Mouse (Mus musculus): Measurements from ENCODE around the gene Tnnc2. TPM values are rescaled to one million over a fixed set of nuclear protein-coding genes. Genes with fewer than 3 reads are reported as not detected.
"Not testable (repeated sequence)": the region's sequence is repeated elsewhere in the genome, so short reads cannot be mapped to it uniquely, and the experiment has no call there.

Tnnc2 gene
- polyA plus RNA-seq, 1 experiment: 0.38 TPM

GRCm38 (mm10) chr2:164803201-164803920, 23.6 kb upstream of the Tnnc2 start:
- Histone ChIP-seq H3K4me1 (replicated peaks; ENCODE audit: control insufficient read depth, insufficient read depth, low read length) (peaks cover 14% of the 10 kb centered on the region), H3K27ac (ENCODE audit: control insufficient read depth, insufficient read depth, low read length) (no peak overlapping the region), H3K27me3 (ENCODE audit: control insufficient read depth, insufficient read depth, low read length) (no peaks in the 10 kb centered on the region), H3K36me3 (ENCODE audit: control insufficient read depth, insufficient read depth, low read length) (no peaks in the 10 kb centered on the region; the same call in 1 of the 2 replicates), H3K4me3 (ENCODE audit: control insufficient read depth, insufficient read depth, low read length) (no peak overlapping the region)
- TF ChIP-seq CTCF (IDR thresholded peaks at IDR 0.05; ENCODE audit: borderline replicate concordance, control insufficient read depth, extremely low read depth, insufficient read depth, low read length, poor library complexity) (no peak), POLR2A (IDR thresholded peaks at IDR 0.05; ENCODE audit: control insufficient read depth, extremely low read depth, insufficient read depth, low read length, poor library complexity) (no peak)
- no peak for DNase-seq
- WGBS: 91% methylated on average over 16 of the region's 16 CpGs

GRCm38 (mm10) chr2:164800252-164801004, 20.7 kb upstream of the Tnnc2 start:
- 96% methylated on average over 13 of the region's 13 CpGs for WGBS
- Histone ChIP-seq H3K4me3 (ENCODE audit: control insufficient read depth, insufficient read depth, low read length) (no peak overlapping the region), H3K36me3 (ENCODE audit: control insufficient read depth, insufficient read depth, low read length) (peaks cover 12% of the 10 kb centered on the region), H3K27ac (ENCODE audit: control insufficient read depth, insufficient read depth, low read length) (no peak overlapping the region), H3K4me1 (replicated peaks; ENCODE audit: control insufficient read depth, insufficient read depth, low read length) (peaks cover 9% of the 10 kb centered on the region), H3K27me3 (ENCODE audit: control insufficient read depth, insufficient read depth, low read length) (no peaks in the 10 kb centered on the region)
- DNase-seq: no peak
- no peak for TF ChIP-seq CTCF (IDR thresholded peaks at IDR 0.05; ENCODE audit: borderline replicate concordance, control insufficient read depth, extremely low read depth, insufficient read depth, low read length, poor library complexity)
- no peak for TF ChIP-seq POLR2A (IDR thresholded peaks at IDR 0.05; ENCODE audit: control insufficient read depth, extremely low read depth, insufficient read depth, low read length, poor library complexity)

GRCm38 (mm10) chr2:164798554-164798953, 18.8 kb upstream of the Tnnc2 start:
- peaks cover 22% of the 10 kb centered on the region for H3K36me3 ChIP-seq (ENCODE audit: control insufficient read depth, insufficient read depth, low read length)
- H3K4me3 ChIP-seq (ENCODE audit: control insufficient read depth, insufficient read depth, low read length); DNase-seq; H3K4me1 ChIP-seq (replicated peaks; ENCODE audit: control insufficient read depth, insufficient read depth, low read length); H3K27me3 ChIP-seq (ENCODE audit: control insufficient read depth, insufficient read depth, low read length); H3K27ac ChIP-seq (ENCODE audit: control insufficient read depth, insufficient read depth, low read length): not testable (repeated sequence)
- WGBS: 87% methylated on average over 6 of the region's 6 CpGs

GRCm38 (mm10) chr2:164795868-164796267, 16.1 kb upstream of the Tnnc2 start:
- TF ChIP-seq POLR2A (IDR thresholded peaks at IDR 0.05; ENCODE audit: control insufficient read depth, extremely low read depth, insufficient read depth, low read length, poor library complexity): no peak
- no peak for TF ChIP-seq CTCF (IDR thresholded peaks at IDR 0.05; ENCODE audit: borderline replicate concordance, control insufficient read depth, extremely low read depth, insufficient read depth, low read length, poor library complexity)
- H3K4me3 ChIP-seq (ENCODE audit: control insufficient read depth, insufficient read depth, low read length): no peak overlapping the region
- H3K27ac ChIP-seq (ENCODE audit: control insufficient read depth, insufficient read depth, low read length): no peak overlapping the region
- H3K4me1 ChIP-seq (replicated peaks; ENCODE audit: control insufficient read depth, insufficient read depth, low read length): no peaks in the 10 kb centered on the region
- no peaks in the 10 kb centered on the region for H3K27me3 ChIP-seq (ENCODE audit: control insufficient read depth, insufficient read depth, low read length)
- WGBS: 95% methylated on average over 4 of the region's 4 CpGs
- no peak for DNase-seq
- H3K36me3 ChIP-seq (ENCODE audit: control insufficient read depth, insufficient read depth, low read length): peaks cover 30% of the 10 kb centered on the region

- Histone ChIP-seq H3K27ac (ENCODE audit: control insufficient read depth, insufficient read depth, low read length) (no peak overlapping the region), H3K36me3 (ENCODE audit: control insufficient read depth, insufficient read depth, low read length) (peaks cover 30% of the 10 kb centered on the region), H3K27me3 (ENCODE audit: control insufficient read depth, insufficient read depth, low read length) (no peaks in the 10 kb centered on the region), H3K4me3 (ENCODE audit: control insufficient read depth, insufficient read depth, low read length) (no peak overlapping the region), H3K4me1 (replicated peaks; ENCODE audit: control insufficient read depth, insufficient read depth, low read length) (no peaks in the 10 kb centered on the region)
- DNase-seq: peak; percentile 72
- WGBS: 45% methylated on average over 5 of the region's 5 CpGs
- TF ChIP-seq POLR2A (IDR thresholded peaks at IDR 0.05; ENCODE audit: control insufficient read depth, extremely low read depth, insufficient read depth, low read length, poor library complexity) (no peak), CTCF (IDR thresholded peaks at IDR 0.05; ENCODE audit: borderline replicate concordance, control insufficient read depth, extremely low read depth, insufficient read depth, low read length, poor library complexity) (peak; percentile 49; the same call in 1 of the 2 replicates)
Observed at GRCm38 (mm10) chr2:164794293-164794692, 14.5 kb upstream of the Tnnc2 start.

- H3K4me1 ChIP-seq (replicated peaks; ENCODE audit: control insufficient read depth, insufficient read depth, low read length): no peaks in the 10 kb centered on the region
- DNase-seq: no peak
- peaks cover 30% of the 10 kb centered on the region for H3K36me3 ChIP-seq (ENCODE audit: control insufficient read depth, insufficient read depth, low read length)
- no peak for TF ChIP-seq CTCF (IDR thresholded peaks at IDR 0.05; ENCODE audit: borderline replicate concordance, control insufficient read depth, extremely low read depth, insufficient read depth, low read length, poor library complexity)
- TF ChIP-seq POLR2A (IDR thresholded peaks at IDR 0.05; ENCODE audit: control insufficient read depth, extremely low read depth, insufficient read depth, low read length, poor library complexity): no peak
- no peak overlapping the region for H3K27ac ChIP-seq (ENCODE audit: control insufficient read depth, insufficient read depth, low read length)
- WGBS: 95% methylated on average over 2 of the region's 2 CpGs
- H3K27me3 ChIP-seq (ENCODE audit: control insufficient read depth, insufficient read depth, low read length): no peaks in the 10 kb centered on the region
- no peak overlapping the region for H3K4me3 ChIP-seq (ENCODE audit: control insufficient read depth, insufficient read depth, low read length)
Observed at GRCm38 (mm10) chr2:164793772-164794171, 14.0 kb upstream of the Tnnc2 start.
